Mouse (Mus musculus): ENCODE data around the gene Gfer.

DNA sequence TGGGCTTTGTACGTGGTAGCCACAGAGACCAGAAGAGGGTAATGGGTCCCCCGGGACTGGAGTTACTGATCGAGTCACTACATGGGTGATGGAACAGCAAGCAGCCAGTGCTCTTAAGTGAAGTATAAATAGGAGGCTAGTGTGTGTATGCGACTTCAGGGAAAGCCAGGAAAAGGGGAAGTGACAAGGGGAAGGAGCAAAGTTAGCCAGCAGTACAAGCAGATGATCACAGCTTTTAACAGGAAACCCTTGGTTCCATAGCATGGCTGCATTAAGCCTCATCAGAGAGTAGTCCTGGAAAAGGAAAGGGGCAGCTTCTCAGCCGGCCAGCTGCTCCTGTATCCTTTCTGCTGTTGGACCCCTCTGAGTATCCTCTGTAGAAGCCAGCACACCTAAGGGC, 3.6 kb downstream of the Gfer start:
- TF ChIP-seq GATA1 (IDR thresholded peaks at IDR 0.05; ENCODE audit: low read length) (no peak), TAL1 (IDR thresholded peaks at IDR 0.05; ENCODE audit: low read length) (no peak)

All from erythroblast, embryonic 14.5 days (primary cell).